Mouse (Mus musculus) brown adipose tissue, adult 24 weeks (tissue): ENCODE results near the gene Olfr1499. TPM values are rescaled to one million over a fixed set of nuclear protein-coding genes. Genes with fewer than 3 reads are reported as not detected.
"Not testable (repeated sequence)": the region's sequence is repeated elsewhere in the genome, so short reads cannot be mapped to it uniquely, and the experiment has no call there.

Experiments used
- H3K27ac ChIP-seq: fragments of 200-500 bp; replicated peaks from 2 replicates; pipeline ENCODE4 v1.5.1; 2012; ENCODE audit warnings: low read depth, mild to moderate bottlenecking, low read length
- H3K4me1 ChIP-seq: fragments of 200-500 bp; 2 replicates; pipeline ENCODE4 v1.6.1; 2012; ENCODE audit warnings: low read length, mixed read lengths; ENCODE audit not compliant: control insufficient read depth, insufficient read depth, insufficient read length
- H3K4me3 ChIP-seq: fragments of 200-500 bp; 2 replicates; pipeline ENCODE4 v1.5.1; 2012; ENCODE audit warnings: low read depth, mild to moderate bottlenecking, low read length, moderate library complexity; ENCODE audit not compliant: insufficient read depth
- polyA plus RNA-seq: library from polyadenylated mRNA; stranded (reverse); fragments of >200 nt; gene quantifications from 2 replicates; pipeline ENCODE4 v1.2.4, GENCODE M21; 2012; ENCODE audit not compliant: missing spikeins, insufficient read depth, insufficient read length

The Olfr1499 gene
- polyA plus RNA-seq: not detected in 2 replicates

DNA sequence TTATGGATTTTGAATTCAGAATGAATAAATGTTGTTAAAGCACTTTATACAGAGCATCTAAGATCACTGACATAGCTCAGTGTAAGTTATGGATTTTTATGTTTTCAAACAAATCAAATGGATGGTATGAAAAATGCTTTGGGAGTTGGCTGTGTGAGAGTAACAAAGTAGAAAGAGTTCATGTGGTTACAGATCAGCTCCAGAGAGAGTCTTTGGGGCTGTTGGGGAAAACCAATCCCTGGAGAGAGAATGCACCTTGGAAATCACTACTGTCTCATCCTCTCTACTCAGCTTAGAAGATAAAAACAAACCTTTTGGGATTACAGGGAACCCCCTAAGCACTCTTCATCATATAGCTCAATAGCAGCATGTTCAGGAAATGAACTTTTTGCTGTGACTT, at the start of gene Olfr1499:
Olfr1499 (minus strand) TSS at position 101 of the 400 bp plus-strand sequence.
- no peak within 1 kb of the TSS for H3K4me3 ChIP-seq
- H3K27ac ChIP-seq: no peak within 1 kb of the TSS
- no peaks in the 10 kb centered on the region for H3K4me1 ChIP-seq

DNA sequence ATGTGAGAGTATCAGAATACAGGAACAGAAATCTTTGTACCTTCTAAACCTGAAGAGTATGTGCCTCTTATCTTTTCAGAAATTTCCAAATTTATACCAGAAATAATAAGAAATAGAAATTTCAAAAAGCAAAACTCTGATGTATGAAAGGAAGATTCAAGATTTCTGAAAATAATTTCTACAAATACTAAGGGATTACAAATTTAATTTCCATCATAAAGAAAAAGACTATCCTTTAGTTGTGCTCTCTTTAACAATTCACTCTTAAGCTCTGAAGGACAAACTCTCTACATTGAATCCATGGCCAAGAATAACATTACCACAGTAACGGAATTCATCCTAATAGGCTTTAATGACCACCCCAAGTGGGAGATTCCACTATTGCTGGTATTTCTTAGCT, 42.2 kb upstream of the Olfr1499 start, which contains the start of gene Olfr1502:
Olfr1502 (plus strand) TSS at position 301 of the 400 bp plus-strand sequence.
- Histone ChIP-seq H3K27ac (no peak within 1 kb of the TSS), H3K4me3 (no peak within 1 kb of the TSS), H3K4me1 (no peaks in the 10 kb centered on the region)

GRCm38 (mm10) chr19:13850592-13850991, 31.3 kb upstream of the Olfr1499 start, which contains the start of gene Olfr1501:
TSS of gene Olfr1501 (minus strand) at chr19:13850692.
- not testable (repeated sequence) for H3K4me3 ChIP-seq, H3K4me1 ChIP-seq, H3K27ac ChIP-seq

DNA sequence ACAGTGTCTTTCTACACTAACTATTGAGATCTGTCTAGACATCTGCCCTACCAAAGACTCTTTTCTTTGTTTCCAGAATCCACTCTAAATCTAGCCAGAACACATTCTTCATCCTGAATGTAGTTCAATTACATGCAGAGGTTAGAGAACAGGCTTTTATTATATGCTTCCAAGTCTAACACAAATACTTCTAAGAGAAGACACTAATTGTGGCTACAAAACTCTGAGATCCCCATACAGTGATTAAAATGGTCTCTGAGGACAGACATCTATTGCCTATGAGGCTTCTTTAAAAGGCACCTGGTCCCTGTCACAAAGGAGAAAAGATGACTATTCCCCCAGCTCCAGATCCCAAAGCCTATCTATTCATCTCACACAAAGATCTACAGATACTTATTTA, 11.1 kb upstream of the Olfr1499 start, which contains the start of gene Olfr1500:
Olfr1500 (minus strand) TSS at position 101 of the 400 bp plus-strand sequence.
- H3K27ac ChIP-seq: no peak within 1 kb of the TSS

GRCm38 (mm10) chr19:13828447-13828846, 9.2 kb upstream of the Olfr1499 start:
- Histone ChIP-seq H3K27ac (no peak overlapping the region), H3K4me3 (no peak overlapping the region), H3K4me1 (no peaks in the 10 kb centered on the region)

More for the DNA sequence above, 11.1 kb upstream of the Olfr1499 start, which contains the start of gene Olfr1500:
- no peak within 1 kb of the TSS for H3K4me3 ChIP-seq
- no peaks in the 10 kb centered on the region for H3K4me1 ChIP-seq

DNA sequence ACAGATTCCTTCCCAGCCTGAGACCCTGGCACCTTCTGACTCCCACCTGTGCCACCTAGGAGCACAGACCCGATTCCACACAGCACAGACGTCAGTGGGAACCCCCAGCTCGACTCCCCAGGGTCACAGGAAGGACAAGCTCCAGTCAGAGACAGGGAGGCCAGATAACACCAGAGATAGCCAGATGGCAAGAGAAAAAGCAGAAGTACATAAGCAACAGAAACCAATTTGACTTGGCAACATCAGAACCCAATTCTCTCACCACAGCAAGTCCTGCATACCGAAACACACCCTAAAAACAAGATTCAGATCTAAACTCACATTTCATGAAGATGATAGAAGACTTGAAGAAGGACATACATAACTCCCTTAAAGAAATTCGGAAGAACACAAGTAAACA, 1.6 kb upstream of the Olfr1499 start:
- Histone ChIP-seq H3K4me3 (no peak overlapping the region), H3K4me1 (no peaks in the 10 kb centered on the region), H3K27ac (no peak overlapping the region)

DNA sequence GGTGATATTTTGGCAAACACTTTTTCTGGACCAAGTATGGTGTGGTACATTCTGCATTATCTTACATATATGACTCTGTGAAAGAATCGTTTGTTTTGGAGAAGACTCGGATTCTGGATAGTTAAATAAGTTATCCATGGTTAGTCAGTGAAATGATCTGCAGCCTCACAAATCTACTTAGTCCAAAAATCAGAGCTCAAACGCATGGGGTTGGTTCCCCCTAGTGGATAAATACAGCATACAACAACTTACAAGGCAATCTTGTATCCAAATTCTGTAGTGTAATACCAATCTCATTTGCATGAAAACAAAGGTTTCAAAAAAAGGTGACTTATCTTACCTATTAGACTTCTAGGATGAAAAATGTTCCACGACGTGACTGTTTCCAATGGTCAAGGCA, 420 bp downstream of the Olfr1499 start:
- Histone ChIP-seq H3K4me3 (no peak overlapping the region), H3K27ac (no peak overlapping the region), H3K4me1 (no peaks in the 10 kb centered on the region)

GRCm38 (mm10) chr19:13812823-13813222, 6.4 kb downstream of the Olfr1499 start:
- no peak overlapping the region for H3K4me3 ChIP-seq
- H3K27ac ChIP-seq: no peak overlapping the region
- H3K4me1 ChIP-seq: no peaks in the 10 kb centered on the region

DNA sequence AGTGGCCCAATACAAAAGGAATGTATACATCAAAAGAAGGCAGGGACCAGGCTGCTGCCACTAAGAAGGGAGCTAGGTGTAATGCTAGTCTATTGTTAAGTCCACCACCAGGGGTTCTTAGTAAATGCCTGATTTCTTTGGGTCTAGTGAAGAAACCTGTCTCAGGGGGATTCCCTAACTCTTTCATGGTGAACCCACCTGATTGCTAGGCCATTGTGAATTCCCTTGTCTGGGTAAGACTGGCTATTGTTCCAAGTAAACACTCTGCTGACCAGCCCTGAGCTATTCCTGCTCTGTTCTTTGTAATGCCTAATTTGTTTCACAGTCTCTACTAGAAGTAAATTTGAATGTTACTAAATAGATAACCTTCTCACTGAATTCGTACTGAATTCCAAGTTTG, 13.8 kb downstream of the Olfr1499 start:
- not testable (repeated sequence) for H3K27ac ChIP-seq, H3K4me1 ChIP-seq

DNA sequence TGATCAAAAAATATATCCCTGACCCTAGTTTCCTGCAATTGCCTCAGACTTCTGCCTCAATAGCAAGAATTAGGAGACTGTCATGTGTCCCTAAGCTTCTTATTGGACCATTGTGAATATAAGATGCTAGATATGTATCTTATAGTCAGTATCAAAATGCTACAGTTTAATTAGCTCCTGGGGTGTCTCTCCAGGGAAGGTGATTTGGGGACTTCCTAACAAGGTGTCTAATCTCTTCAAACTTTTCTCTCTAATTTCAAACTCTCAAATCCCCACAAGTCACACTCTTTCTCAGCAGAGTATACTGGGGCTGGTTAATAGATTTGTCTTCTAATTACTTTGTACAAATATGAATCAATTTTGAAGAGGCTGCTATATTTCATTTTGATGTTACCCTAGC, 21.1 kb downstream of the Olfr1499 start, which contains the start of gene Olfr1497:
Olfr1497 (minus strand) TSS at position 101 of the 400 bp plus-strand sequence.
- no peak within 1 kb of the TSS for H3K4me3 ChIP-seq
- H3K4me1 ChIP-seq: no peaks in the 10 kb centered on the region
- H3K27ac ChIP-seq: no peak within 1 kb of the TSS

More for the DNA sequence above, 13.8 kb downstream of the Olfr1499 start:
- H3K4me3 ChIP-seq: not testable (repeated sequence)

GRCm38 (mm10) chr19:13777578-13777977, 41.7 kb downstream of the Olfr1499 start, which contains the start of gene Olfr1496:
TSS of gene Olfr1496 (plus strand) at chr19:13777878.
- Histone ChIP-seq H3K27ac (no peak within 1 kb of the TSS), H3K4me1 (no peaks in the 10 kb centered on the region), H3K4me3 (no peak within 1 kb of the TSS)

DNA sequence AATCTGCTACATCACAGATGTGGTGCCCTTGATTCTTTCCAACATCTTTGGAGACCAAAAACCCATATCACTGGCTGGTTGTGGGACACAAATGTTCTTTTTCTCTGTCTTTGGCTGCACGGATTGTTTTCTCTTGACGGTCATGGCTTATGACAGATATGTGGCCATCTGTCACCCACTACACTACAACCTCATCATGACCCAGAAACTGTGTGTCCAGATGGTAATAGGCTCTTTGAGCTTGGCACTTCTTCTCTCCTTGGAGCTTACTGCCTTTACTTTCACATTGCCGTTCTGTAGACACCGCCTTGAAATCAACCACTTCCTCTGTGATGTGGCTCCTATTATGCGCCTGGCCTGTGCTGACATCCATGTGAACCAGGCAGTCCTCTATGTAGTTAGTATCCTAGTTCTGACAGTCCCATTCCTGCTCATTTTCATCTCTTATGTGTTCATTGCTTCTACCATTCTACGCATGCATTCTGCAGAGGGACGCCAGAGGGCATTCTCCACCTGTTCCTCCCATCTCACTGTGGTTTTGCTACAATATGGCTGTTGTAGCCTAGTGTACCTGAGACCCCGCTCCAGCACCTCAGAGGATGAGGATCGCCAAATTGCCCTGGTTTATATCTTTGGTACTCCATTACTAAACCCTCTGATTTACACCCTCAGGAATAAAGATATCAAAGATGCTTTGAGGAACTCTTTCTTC, 50.5 kb downstream of the Olfr1499 start:
- H3K4me3 ChIP-seq: no peak overlapping the region
- no peak overlapping the region for H3K27ac ChIP-seq
- H3K4me1 ChIP-seq: no peaks in the 10 kb centered on the region

DNA sequence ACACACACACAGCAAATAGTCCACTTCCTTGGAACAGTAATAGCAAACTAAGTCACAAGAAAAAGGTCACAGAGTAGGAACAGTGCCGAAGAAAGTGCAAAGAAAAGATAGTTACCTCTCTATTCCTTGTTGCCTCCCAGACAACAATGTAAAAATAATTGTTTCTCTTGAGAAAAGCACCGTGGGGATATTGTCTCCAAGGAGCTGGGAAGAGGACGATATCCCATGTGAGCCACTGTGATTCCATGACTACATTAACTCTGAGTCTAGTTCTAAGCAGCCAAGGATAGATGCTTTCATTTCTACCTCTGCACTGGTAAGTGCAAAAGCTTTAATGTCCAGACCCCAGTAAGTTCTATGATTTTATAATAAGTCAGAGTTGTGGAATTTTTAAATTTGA, 54.9 kb downstream of the Olfr1499 start, which contains the start of gene Olfr1495:
Olfr1495 (plus strand) TSS at position 301 of the 400 bp plus-strand sequence.
- Histone ChIP-seq H3K4me3 (no peak within 1 kb of the TSS), H3K27ac (no peak within 1 kb of the TSS), H3K4me1 (no peaks in the 10 kb centered on the region)
